Mouse (Mus musculus) adrenal gland, adult 8-10 months (tissue): ENCODE measurements around the gene Klhl3. TPM values are rescaled to one million over a fixed set of nuclear protein-coding genes. Genes with fewer than 3 reads are reported as not detected.

Experiments
- DNase-seq: peaks from one replicate; pipeline ENCODE4 v3.0.0; 2022
- total RNA-seq, 4 experiments: library from RNA; stranded (reverse); gene quantifications; 2 replicates each; pipeline ENCODE4 v1.2.4; 2022

Klhl3 gene
- total RNA-seq, 4 experiments from 2014 or later = 1.1 to 4.2 (median 3.2) TPM

GRCm38 (mm10) chr13:58023726-58024453 lies 89.5 kb downstream of the Klhl3 start:
- no peak for DNase-seq

- DNase-seq = no peak
Measured at GRCm38 (mm10) chr13:58023001-58023560, 90.3 kb downstream of the Klhl3 start.

- DNase-seq = no peak
Measured at GRCm38 (mm10) chr13:58020428-58020827, 93.0 kb downstream of the Klhl3 start.

GRCm38 (mm10) chr13:58017298-58017697 lies 96.1 kb downstream of the Klhl3 start:
- no peak for DNase-seq

GRCm38 (mm10) chr13:58012067-58012925 lies 101.1 kb downstream of the Klhl3 start:
- peak; percentile 21 for DNase-seq

GRCm38 (mm10) chr13:58011526-58011925 lies 101.9 kb downstream of the Klhl3 start:
- no peak for DNase-seq

GRCm38 (mm10) chr13:58010416-58010815 lies 103.0 kb downstream of the Klhl3 start:
- no peak for DNase-seq

- DNase-seq = no peak
Measured at GRCm38 (mm10) chr13:58009275-58009674, 104.1 kb downstream of the Klhl3 start.

GRCm38 (mm10) chr13:58008038-58008364 lies 105.4 kb downstream of the Klhl3 start:
- DNase-seq = no peak

- DNase-seq = peak; percentile 36
Measured at GRCm38 (mm10) chr13:58007256-58008037, 105.9 kb downstream of the Klhl3 start.

GRCm38 (mm10) chr13:58001792-58002191 lies 111.6 kb downstream of the Klhl3 start:
- DNase-seq = no peak

- DNase-seq = peak; percentile 37
Measured at GRCm38 (mm10) chr13:57996536-57996935, 116.9 kb downstream of the Klhl3 start.

GRCm38 (mm10) chr13:57995864-57996263 lies 117.5 kb downstream of the Klhl3 start:
- no peak for DNase-seq

GRCm38 (mm10) chr13:57984637-57985036 lies 128.8 kb downstream of the Klhl3 start:
- DNase-seq = no peak

- no peak for DNase-seq
Measured at GRCm38 (mm10) chr13:57984163-57984562, 129.2 kb downstream of the Klhl3 start.

- DNase-seq = no peak
Measured at GRCm38 (mm10) chr13:57983330-57983729, 130.1 kb downstream of the Klhl3 start.

- DNase-seq = no peak
Measured at GRCm38 (mm10) chr13:57982904-57983303, 130.5 kb downstream of the Klhl3 start.

GRCm38 (mm10) chr13:57980679-57981078 lies 132.7 kb downstream of the Klhl3 start:
- DNase-seq = no peak

- no peak for DNase-seq
Measured at GRCm38 (mm10) chr13:57980071-57980470, 133.3 kb downstream of the Klhl3 start.

GRCm38 (mm10) chr13:57978931-57979330 lies 134.5 kb downstream of the Klhl3 start:
- DNase-seq = no peak

- DNase-seq = no peak
Measured at GRCm38 (mm10) chr13:57977721-57978120, 135.7 kb downstream of the Klhl3 start.

- DNase-seq = no peak
Measured at GRCm38 (mm10) chr13:57965658-57966057, 147.7 kb downstream of the Klhl3 start.

- DNase-seq = no peak
Measured at GRCm38 (mm10) chr13:57960254-57960653, 153.1 kb downstream of the Klhl3 start.
